Mouse (Mus musculus): ENCODE data around the gene Serp2.
A peak's percentile ranks its signal among the peaks of the same experiment; 100 is the strongest.

Gene Serp2

DNA sequence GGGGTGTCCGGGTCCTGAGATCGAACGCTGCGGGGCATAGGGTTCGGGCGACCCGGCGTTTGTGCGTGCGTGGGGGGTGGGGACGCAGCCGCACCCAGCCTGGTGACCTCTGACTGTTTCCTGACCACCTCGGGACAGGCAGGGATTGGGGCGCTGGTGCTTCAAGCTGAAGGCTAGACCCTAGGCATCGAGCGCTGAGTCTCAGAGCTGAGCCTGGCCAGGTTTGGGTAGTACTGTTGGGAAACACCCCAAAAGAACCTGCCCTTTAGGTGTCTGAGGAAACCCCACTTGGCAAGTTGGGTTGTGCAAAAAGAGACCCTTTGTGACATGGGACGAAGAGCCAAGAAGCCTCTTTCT lies at the start of gene Serp2:
Gene Serp2, minus strand, starts transcription at position 38 of the 357 bp plus-strand sequence.
- no peak for DNase-seq (ENCODE audit: low read depth, low spot score)

DNA sequence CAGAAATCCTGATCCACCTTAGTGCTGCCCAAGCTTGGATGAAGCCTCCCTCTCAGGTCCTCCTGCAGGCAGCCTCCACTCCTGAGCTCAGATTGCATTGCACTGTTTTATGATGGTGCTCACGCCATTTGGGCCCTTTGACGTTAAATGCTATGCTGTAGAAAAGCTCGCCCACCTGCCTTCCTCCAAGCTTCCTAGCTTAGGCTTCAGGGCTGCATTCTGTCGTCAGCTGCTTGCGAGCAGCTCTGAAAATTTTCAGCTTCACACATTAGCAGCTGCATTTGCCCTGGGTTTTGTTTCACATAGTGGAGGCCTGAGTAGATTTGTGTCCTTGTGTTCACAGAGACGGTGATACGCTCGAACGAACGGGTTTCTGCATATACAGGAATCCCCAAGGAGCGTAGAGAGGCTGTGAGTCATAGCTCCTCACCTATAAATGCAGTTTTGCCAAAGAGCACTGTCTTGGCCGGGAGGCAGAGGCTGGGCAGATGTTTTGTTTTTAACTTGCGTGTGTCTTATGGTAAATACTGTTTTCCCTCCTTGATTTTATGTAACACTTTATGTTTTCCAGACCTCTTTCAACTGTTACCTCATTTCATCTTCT lies 49.3 kb upstream of the Serp2 start:
- DNase-seq (ENCODE audit: low read depth, low spot score): no peak

DNA sequence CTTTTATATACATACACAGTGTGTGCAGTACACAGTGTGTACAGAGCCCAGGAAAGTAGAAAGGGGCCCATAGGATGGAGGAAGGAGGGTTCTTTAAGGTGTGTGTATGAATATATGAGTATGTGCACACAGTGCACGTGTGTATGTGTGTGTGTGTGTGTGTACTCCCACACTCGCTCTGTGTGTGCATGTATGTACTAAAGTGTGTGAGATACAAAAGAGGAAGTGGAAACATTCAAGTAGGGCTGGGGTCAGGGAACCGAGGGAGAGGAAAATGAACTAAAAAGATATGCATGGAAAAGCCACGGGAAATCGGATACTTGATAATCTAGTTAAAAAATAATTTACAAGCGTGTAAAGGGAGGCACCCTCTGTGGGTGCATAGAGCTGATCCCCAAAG lies 47.3 kb upstream of the Serp2 start:
- DNase-seq (ENCODE audit: low read depth, low spot score): no peak

DNA sequence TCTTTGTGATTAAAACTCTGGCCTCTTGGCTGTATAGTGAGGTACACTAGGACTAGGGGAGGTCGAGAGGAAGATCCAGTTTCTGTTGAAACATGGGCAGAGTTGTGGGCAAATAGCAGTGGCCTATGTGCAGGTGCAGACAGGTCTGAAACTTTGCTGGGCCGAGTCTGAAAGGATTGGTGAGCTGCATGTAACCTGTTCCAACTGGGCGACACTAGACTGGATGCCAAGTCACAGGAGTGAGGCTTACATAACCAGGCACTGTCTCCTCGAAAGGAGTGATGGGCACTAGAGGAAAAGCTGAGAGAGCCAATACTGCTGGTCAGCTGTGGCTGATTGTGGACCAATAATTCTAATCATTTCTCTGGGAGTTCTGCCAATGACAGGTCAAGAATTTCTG lies 45.0 kb upstream of the Serp2 start:
- DNase-seq (ENCODE audit: low read depth, low spot score): no peak

DNA sequence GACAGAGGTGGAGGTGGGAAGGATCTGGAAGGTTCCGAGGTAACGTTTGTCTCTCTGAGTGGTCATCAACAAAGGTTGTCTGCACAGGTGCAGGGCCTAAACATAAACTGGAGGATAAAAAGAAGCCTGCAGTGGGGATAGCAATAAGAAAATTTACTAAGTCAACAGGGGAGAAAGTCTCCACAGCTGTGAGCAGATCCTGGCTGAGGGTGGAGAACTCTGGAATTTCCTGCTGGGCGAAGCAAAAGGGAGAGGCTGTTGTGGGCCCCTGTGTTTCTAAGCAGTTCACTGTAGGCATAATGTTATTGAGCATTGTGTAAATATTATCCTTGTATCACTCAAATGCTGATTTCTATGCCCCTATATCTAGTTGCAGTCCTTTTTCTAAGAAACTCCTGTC lies 43.7 kb upstream of the Serp2 start:
- DNase-seq (ENCODE audit: low read depth, low spot score): no peak

DNA sequence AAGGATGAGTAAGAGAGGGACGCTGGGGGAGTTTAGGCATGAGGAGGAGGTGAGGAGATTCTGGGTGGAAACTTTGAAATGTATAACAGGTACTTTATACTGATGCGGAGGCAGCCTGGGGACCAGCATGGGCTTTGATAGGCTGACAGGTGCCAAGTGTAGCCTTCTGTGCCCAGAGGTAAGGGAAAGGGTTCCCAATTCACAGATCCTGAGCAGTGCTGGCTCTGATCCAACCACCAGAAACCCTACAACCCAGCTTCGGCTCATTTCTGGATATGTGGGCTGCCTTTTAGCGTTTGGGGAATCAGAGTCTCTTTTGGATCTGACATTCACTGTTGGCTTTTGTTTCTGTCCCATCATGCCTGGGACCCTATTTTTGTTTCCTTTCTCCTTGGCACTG lies 43.0 kb upstream of the Serp2 start:
- no peak for DNase-seq (ENCODE audit: low read depth, low spot score)

DNA sequence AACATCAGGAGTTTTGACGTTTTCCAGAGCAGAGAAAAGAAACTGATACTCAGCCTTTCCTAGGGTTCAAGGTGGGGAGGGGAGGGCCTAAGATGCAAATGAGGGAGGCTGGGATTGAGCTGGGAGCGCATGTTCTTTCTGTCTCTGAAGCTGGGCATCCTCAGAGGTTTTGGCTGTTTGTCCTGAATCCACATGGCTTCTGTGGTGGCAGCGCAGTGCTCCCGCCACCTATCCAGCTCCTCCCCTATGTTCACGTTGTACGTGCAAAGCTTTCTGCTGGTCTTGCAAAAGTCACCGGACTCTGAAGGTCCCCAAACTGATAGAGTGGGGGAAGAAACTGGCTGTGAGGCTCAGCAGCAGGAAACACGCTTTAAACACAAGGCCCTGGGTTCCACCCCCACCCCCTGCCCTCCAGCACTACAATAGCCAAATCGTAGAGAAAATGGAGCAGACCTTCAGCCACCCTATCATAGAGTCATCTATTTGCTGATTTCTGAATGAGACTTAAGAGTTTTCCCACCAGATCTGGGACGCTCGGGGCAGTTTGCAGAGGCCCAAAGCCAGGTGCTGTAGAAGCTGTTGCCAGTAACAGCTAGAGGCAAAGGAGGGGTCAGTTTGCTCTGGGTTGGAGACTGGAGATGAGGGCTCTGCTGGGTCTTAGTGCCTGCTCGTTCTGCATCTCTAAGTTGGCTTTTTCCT lies 42.0 kb upstream of the Serp2 start:
- peak; percentile 59 for DNase-seq (ENCODE audit: low read depth, low spot score)

DNA sequence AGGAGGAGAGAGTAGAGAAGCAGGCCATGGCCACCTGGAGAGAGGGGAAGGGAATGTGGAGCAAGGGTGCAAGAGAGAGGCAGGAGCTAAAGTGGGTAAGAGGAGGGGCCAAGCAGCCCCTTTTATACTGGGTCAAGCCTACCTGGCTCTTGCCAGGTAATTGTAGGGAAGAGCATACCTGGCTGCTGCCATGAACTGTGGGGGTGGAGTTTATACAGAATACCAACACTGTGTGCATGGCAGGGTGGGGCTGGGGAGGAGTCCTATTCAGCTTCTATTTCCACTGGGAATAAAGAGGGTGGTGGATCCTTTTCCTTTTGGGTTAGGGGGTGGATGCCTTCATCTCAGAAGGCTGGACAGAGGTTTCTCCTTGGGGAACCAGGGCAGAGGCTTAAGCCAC lies 41.1 kb upstream of the Serp2 start:
- DNase-seq (ENCODE audit: low read depth, low spot score): no peak

DNA sequence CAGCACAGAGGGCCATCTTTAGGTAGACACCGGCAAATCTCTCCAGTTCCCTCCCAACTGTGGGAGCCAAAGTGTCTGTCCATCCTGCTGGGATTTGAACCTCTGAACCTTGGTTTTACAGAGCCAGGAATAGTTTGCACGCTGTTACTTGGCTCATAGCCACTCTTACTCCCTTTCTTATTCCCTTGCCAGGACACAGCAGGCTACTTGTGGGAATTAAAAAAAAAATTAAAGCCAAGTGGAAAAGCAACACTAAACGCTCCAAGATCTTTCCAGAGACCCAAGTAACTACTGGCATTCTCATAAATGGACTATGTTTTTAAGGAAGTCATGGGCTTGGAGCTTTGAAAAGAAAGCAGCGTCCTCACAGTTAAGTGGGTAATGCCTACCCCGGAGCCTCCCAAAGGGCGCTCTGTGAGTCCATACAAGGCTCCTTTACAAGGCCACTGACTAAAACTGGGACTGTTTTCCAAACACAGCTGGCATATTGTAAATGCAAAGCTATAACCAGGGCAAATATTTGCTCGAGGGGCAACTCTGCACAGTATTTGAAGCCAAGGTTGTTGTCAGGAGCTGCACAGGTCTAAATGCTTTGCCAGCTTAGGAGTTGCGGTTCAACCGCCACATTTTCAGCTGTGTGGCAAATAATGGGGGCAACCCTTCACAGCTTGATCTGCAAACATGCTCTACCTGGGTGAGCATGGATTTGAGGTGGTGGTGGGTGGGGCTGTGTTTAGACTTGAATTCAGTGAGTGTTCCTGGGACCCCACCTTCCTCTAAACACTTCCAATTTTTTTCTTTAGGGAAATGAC lies 38.6 kb upstream of the Serp2 start:
- DNase-seq (ENCODE audit: low read depth, low spot score): no peak

DNA sequence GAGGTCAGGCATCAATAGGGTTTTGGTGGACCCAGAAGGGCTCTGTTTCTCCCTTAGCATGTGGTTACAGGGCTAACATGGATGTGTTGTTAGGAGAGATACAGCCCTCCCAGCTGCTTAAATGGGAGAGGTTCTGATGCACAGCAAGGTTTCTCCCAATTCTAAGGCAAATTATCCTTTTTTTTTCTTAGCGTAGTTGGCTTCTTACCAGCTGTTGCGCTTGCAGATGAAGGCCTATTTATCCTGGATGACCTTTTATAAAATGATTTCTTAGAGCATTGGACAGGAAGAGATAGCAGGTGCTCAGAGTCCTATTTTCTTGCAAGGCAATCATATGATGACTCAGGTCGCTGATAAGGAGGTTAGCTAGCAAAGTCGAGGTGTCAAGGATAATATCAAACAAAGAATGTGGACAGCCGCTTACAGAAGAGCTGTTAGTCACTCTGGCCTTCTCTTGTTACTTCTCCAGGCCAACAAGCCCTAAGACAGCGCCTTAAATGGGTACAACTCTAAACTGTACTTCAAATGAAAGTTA lies 37.7 kb upstream of the Serp2 start:
- no peak for DNase-seq (ENCODE audit: low read depth, low spot score)

DNA sequence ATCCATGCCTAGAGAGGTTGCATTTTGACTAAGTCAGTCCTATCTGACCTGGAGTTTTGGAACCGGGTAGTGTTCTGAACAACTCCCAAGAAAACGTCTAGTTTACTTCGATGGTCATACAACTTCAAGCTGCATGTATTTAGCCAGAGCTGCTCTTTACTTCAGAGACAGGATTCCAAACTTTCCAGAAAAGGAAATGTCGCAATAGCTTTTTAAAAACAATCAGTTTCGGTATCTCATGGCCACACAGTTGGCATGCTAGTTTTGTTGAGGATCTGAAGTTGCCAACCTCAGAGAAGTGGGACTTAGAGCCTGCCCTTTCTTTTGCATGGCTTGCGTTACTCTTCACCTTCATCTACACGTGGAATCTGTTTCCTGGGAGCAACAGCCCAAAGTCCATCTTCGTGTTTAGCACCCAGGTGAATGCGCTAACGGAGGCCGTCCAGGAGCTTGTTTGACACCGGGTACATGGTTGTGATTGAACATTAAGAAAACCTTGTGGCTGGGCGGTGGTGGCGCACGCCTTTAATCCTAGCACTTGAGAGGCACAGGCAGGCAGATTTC lies 37.0 kb upstream of the Serp2 start:
- no peak for DNase-seq (ENCODE audit: low read depth, low spot score)

DNA sequence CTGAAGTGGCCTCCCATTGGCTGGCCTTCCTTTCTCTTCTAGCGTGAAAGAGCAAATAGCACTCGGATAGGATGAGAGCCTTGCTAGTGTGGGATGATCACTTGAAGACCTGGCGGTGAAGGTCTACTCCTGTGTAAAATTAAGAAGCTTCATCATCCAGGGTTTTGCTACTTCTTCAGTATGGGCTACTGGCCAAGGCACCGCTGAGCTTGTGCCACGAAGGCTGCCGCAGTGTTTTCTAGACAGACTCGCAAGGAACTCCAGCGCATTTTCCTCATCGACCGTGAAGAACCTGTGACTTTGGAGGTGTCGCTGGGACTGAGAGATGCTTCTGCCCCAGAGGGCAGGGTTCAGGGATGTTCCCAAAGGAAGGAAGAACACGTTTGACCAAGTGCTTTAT lies 36.0 kb upstream of the Serp2 start:
- no peak for DNase-seq (ENCODE audit: low read depth, low spot score)

DNA sequence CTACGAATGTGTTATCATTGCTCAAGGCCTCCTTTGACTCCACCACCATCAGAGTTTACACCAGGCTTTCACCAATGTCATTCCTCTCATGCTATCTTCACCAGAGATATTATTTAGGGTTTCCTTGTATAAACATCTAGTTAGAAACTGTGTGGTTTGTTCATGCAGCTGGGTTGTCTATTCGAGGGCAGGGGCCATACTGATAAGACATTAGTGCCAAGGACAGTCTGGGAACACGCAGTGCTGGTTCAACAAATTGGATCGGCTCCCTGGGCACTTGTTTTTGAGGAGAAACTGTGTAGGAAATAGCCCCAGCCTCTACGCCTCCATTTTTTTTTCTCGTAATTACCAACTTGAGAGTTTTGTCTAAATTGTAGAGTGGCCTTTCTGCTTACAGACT lies 35.4 kb upstream of the Serp2 start:
- no peak for DNase-seq (ENCODE audit: low read depth, low spot score)

DNA sequence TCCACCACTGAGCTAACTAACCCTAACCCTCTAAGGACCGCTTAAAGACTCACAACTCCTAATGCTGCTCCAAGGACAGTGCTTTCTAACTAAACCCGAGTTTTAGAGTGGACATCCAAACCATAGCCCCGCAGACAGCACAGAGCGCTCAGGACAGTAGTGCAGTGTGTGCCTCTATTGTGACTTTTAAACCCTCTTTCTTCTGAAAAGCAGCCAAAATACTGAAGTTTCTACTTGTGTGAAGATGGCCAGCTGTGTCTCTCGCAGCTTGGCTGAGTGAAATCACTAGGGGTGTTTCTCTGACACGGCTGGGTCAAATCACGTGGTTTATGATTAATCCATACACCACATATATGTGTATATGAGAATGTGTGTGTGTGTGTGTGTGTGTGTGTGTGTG lies 33.4 kb upstream of the Serp2 start:
- no peak for DNase-seq (ENCODE audit: low read depth, low spot score)

DNA sequence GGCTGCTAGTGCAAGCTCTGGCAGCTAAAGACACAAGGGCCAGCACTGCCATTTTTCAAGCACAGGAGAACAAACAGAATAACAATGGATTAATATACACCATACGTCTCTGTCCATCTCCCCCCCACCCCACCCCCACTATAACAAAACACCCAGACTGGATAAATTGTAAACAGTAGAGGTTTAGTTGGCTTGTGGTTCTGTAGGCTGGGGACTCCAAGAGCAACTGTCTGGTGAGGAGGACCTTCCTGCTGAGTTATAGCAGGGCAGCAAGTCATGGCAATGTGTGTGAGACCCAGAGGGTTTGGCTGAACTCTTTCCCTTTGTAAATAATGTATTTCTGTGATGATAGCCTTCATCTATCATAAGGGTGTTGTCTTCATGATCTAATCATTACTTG lies 33.0 kb upstream of the Serp2 start:
- no peak for DNase-seq (ENCODE audit: low read depth, low spot score)

DNA sequence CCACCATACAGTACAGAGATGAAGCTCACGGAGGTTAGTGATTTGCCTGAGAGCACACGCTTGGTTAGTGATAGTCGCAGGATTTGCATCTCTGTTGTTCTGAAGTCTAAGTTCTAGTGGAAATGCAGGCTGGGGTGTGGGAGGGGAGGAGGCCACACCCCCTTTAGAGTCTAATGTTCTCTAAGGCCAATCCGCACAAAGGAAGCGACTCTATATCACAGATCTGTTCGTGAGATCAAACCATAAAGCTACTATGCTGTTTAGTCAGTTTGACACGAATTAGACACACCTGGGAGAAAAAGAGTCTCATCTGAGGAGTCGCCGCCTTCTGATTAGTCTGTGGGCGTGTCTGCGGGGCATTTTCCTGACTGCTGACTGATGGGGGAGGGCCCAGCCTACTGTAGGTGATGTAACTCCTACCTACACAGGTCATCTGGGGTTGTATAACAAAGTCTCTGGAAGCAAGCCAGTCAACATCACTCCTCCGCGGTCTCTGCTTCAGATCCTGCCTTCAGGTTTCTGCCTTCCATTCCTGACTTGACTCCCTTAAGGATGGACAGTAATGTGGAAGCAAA lies 29.2 kb upstream of the Serp2 start:
- DNase-seq (ENCODE audit: low read depth, low spot score): no peak

DNA sequence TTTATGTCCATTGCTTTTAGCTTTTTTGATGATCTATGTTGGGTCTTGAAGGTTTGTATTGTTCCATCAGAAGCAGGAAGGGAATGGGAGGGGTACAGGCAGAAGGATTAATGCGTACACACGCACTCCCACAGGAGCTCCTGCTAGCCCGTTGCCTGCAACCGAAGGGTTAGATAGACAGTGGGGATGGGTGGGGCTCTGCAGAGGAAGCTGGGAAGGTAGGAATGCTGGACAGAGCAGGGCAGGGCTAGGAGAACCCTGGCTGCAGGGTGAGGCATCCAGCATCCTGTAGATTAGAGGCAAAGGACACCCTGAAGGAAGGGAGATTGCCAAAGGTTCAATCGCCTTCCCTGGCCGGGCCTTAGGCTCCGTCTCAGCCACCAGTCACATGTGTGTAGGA lies 27.3 kb upstream of the Serp2 start:
- no peak for DNase-seq (ENCODE audit: low read depth, low spot score)

DNA sequence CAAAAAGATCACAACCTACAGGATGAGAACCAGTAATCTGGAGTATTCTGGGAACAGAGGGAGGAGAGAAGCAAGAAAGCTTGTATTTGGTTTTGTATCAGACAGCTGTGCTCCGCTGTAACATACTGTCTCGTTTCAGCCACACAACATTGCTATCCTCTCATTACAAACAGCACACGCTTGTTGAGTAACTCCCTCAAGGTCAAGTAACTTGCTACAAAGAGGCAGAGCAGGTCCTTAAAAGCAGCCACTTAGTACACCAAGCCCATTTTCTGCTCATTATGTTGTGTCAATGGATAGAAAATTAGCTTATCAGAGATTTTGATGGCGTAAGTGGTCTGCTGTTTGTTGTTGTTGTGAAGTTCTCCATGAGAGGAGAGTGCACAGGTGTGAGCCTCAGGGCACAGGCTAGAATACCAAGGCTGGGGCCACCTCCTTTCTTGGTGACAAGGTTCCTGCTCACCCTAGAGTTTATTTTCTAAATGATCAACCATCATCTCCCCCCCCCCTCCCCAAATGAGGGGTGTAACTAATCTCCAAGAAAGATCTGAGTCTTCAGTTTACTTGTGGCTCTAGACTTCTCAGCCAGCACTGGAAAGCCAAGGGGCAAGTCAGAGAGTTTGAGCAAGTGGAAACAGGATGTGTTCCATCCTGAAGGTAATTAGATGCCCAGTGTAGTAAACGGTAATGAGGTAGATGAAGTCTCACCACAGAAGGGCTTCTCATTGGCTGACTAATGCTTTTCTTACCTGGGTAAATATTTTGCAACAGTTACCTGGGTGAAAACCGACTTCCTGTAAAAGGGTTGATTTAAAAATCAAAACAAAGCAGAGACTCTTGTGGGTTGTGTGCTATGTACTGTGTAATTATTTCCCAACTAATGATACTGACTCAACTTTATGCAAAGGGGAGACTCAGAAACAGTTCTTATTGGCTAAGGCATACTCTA lies 25.6 kb upstream of the Serp2 start:
- no peak for DNase-seq (ENCODE audit: low read depth, low spot score)

DNA sequence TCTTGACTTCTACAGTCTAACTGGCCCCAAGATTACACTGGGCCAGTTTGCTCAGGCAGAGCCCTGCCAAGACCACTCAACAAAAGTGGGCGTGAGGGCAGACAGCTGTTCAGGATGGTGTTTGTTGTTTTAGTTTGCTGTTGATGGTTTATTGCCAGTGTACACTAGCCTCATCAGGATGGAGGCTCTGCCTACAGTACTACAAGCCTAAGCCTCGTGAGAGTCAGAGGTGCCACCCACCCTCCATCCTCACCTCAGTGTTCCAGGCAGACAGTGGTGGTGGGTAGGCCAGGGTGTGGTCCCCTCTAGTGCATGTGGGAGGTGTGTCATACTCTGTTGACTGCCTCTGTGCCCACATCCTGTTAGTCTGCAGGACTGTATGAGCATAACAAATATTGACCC lies 23.0 kb upstream of the Serp2 start:
- DNase-seq (ENCODE audit: low read depth, low spot score): no peak

DNA sequence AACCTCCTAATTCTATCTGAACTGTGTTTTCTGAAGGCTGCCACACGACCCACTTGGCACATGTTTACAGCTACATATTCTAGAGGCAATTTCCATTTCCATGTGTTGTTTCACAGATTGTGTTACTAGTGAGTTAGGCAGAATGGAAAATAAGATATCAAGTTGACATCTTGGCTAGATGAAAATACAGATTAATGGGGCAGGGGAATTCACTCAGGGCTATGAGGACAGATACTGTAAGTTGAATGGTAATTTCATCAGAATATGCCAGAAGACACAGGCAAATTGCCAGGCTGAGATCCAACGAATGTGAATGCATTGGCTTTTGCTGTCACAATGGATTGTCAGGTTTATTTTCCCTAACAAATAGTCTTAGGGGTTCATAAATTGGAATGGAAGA lies 21.2 kb upstream of the Serp2 start:
- DNase-seq (ENCODE audit: low read depth, low spot score): no peak

DNA sequence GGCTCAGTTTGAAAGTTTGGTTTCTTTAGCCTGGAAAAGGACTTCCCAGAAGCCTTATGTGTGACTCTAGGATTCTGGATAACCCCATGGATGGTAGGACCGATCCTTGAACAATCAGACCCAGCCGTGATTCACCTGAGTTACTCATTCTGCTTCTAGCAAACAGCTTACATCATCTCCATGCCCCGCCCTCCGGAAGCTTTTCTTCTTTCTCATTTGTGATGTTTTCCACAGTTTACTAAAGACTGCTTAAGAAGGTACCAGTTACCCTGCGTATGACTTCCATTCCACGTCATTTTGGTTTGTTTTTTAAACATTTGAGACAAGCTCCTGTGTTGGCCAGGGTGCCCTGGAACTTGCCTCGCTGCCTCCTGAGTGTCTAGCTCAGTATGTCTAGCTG lies 13.6 kb upstream of the Serp2 start:
- DNase-seq (ENCODE audit: low read depth, low spot score): no peak
